Mouse (Mus musculus) megakaryocyte, embryonic 14.5 days (primary cell): ENCODE measurements around the gene Cdc37l1.

ENCODE experiments used
- FLI1 ChIP-seq: IDR thresholded peaks from 2 replicates; pipeline ENCODE4 v1.6.1; 2012; ENCODE audit warnings: low read length, inconsistent platforms, mixed read lengths
- GATA1 ChIP-seq: IDR thresholded peaks from 3 replicates; pipeline ENCODE4 v1.6.1; 2012; ENCODE audit warnings: mixed read lengths, low read length, inconsistent platforms, borderline replicate concordance

DNA sequence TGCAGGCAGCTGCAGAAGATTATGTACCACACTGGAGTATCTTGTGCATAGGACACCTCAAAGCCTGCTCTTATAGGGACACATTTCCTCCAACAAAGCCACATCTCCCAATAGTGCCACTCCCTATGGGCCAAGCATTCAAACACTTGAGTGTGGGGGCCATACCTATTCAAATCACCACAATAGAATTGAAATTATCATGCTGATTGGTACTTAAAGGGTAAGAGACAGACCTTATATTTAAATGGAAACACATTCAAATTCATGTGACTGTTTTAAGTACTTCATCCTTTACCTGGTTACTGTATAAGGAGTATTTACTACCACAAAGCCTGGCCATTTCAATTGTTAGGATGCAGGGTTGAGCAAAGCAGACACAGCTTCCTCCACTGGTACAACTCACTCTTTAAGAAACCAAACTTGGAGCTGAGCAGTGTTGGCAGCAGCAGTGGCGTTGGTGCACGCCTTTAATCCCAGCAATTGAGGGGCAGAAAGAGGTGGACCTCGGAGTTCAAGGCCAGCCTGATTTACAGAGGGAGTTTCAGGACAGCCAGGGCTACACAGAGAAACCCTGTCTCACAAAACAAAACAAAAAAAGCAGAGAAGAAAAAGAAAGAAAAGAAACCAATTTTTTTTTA lies 18.0 kb downstream of the Cdc37l1 start:
- TF ChIP-seq GATA1 = no peak
- no peak for TF ChIP-seq FLI1
